Comparison of ENCODE assay signal across 25 mouse cellular contexts in the genomic region with DNA sequence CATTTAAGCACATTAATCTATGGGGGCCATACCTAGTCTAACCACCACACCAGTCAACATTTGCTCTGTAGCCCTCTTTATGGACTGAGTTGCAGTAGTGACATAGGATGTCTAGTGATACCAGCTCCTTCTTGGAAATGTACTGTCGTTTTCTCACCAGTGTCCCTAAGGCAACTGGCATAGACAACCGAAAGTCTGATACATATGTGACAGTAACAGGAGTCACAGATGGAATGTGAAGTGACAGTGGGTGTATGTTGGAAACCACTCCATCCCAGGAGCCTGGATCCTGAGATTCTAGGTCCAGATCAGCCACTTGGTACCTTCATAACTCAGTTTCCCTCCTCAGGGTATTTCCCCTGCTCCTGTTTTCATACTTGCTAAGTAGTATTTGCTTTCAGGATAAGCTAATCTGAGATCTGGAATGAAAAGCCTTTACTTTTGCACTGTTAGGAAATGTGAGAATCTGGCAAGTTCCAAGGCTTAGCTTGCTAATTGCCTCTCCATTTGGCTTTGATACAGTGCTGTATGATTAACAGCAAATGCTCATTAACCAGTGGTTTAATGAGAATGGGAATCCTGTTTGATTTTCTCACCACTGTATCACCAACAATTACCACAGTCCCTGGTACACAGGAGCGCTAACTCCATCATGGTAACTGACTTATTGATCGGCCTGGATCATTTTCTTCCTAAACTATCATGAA.
DNase-seq lines count a peak whose midpoint lies in the region; ATAC-seq and TF ChIP-seq lines count a peak whose summit lies in the region.
"Had no signal": no experiment of that assay in that cellular context is flagged by ENCODE, and none has a peak within 500 bp of the region (broad histone marks: within the 10 kb centered on the region; RNA-seq: fewer than 3 reads in every experiment).

No protein-coding gene starts in this region.

- TF ChIP-seq EP300 in stomach, postnatal 0 days (optimal IDR thresholded peaks at IDR 0.05), result no peak

- H3K36me3 ChIP-seq in stomach, postnatal 0 days (ENCODE audit: control insufficient read depth, insufficient read depth, low read length), result no peaks in the 10 kb centered on the region
- H3K36me3 ChIP-seq in hindbrain, embryonic 11.5 days (ENCODE audit: control insufficient read depth, insufficient read depth, low read length), result no peaks in the 10 kb centered on the region
- H3K36me3 ChIP-seq: hindbrain, embryonic 10.5 days; limb, embryonic 13.5 days; lung, embryonic 15.5 days; neural tube, embryonic 13.5 days had no signal

- ATAC-seq in stomach, postnatal 0 days (ENCODE audit: low FRiP score, low TSS enrichment), result no peak
- no peak for ATAC-seq in hindbrain, embryonic 11.5 days (ENCODE audit: low FRiP score)
- no peak for ATAC-seq in erythroblast, adult 5-6 weeks (replicated peaks; ENCODE audit: low FRiP score, poor library complexity, severe bottlenecking)
- ATAC-seq: CD4-positive, CD25-positive, alpha-beta regulatory T cell, adult 4 months; hindbrain, postnatal 0 days; intestine, embryonic 16.5 days had no signal

- H3K4me3 ChIP-seq in stomach, postnatal 0 days (ENCODE audit: low read depth, low read length), result no peak overlapping the region
- H3K4me3 ChIP-seq in hindbrain, embryonic 11.5 days (ENCODE audit: low read depth, low read length), result no peak overlapping the region
- H3K4me3 ChIP-seq: hindbrain, embryonic 10.5 days; limb, embryonic 13.5 days; lung, embryonic 15.5 days; myocyte; neural tube, embryonic 13.5 days had no signal

- no peak overlapping the region for H3K9ac ChIP-seq in stomach, postnatal 0 days (ENCODE audit: low read length)
- H3K9ac ChIP-seq in hindbrain, embryonic 11.5 days (ENCODE audit: low read depth, low read length), result no peak overlapping the region
- H3K9ac ChIP-seq: limb, embryonic 13.5 days; lung, embryonic 15.5 days; neural tube, embryonic 13.5 days had no signal

- no peaks in the 10 kb centered on the region for H3K9me3 ChIP-seq in stomach, postnatal 0 days (ENCODE audit: control insufficient read depth, low read length)
- H3K9me3 ChIP-seq in hindbrain, embryonic 11.5 days (ENCODE audit: control insufficient read depth, low read length), result no peaks in the 10 kb centered on the region
- H3K9me3 ChIP-seq: hindbrain, embryonic 10.5 days; limb, embryonic 13.5 days; lung, embryonic 15.5 days; neural tube, embryonic 13.5 days had no signal

- 95% methylated on average over 4 of the region's 4 CpGs for WGBS in stomach, postnatal 0 days
- WGBS in hindbrain, embryonic 11.5 days, result 88% methylated on average over 4 of the region's 4 CpGs

- no peak overlapping the region for H3K27ac ChIP-seq in stomach, postnatal 0 days (replicated peaks)
- H3K27ac ChIP-seq in hindbrain, embryonic 11.5 days (ENCODE audit: low read depth, low read length), result no peak overlapping the region
- H3K27ac ChIP-seq: hindbrain, embryonic 10.5 days; hindbrain, postnatal 0 days; limb, embryonic 13.5 days; lung, embryonic 15.5 days; neural tube, embryonic 13.5 days had no signal

- TF ChIP-seq POLR2A in brain, embryonic 14.5 days (IDR thresholded peaks at IDR 0.05; ENCODE audit: borderline replicate concordance, extremely low read depth, insufficient read depth, insufficient read length, poor library complexity, severe bottlenecking), result no peak

- TF ChIP-seq CTCF in brain, embryonic 14.5 days (IDR thresholded peaks at IDR 0.05; ENCODE audit: borderline replicate concordance, extremely low read depth, insufficient read depth, insufficient read length), result no peak
- TF ChIP-seq CTCF in stomach, postnatal 0 days (IDR thresholded peaks at IDR 0.05; ENCODE audit: low read depth), result no peak

- H3K4me2 ChIP-seq in stomach, postnatal 0 days (replicated peaks; ENCODE audit: low read depth), result no peak overlapping the region
- no peak overlapping the region for H3K4me2 ChIP-seq in hindbrain, embryonic 11.5 days (replicated peaks; ENCODE audit: low read depth, low read length)
- H3K4me2 ChIP-seq: limb, embryonic 13.5 days; liver, embryonic 11.5 days; lung, embryonic 15.5 days; midbrain, embryonic 11.5 days; neural tube, embryonic 13.5 days had no signal

- H3K4me1 ChIP-seq in stomach, postnatal 0 days (replicated peaks; ENCODE audit: control insufficient read depth, insufficient read depth), result no peaks in the 10 kb centered on the region
- no peaks in the 10 kb centered on the region for H3K4me1 ChIP-seq in hindbrain, embryonic 11.5 days (replicated peaks; ENCODE audit: control insufficient read depth, insufficient read depth, low read length)
- H3K4me1 ChIP-seq: hindbrain, embryonic 10.5 days; limb, embryonic 13.5 days; lung, embryonic 15.5 days; neural tube, embryonic 13.5 days had no signal

- DNase-seq in kidney, adult 9 months, result peak; percentile 31
- no peak for DNase-seq in kidney, postnatal 14 days
- peak; percentile 63 for DNase-seq in Muller cell, postnatal 12 days (ENCODE audit: inconsistent ontology term)
- peak; percentile 90 for DNase-seq in brain, embryonic 14.5 days (ENCODE audit: low read depth)
- DNase-seq in stomach, postnatal 0 days (ENCODE audit: low spot score), result peak; percentile 4
- no peak for DNase-seq in hindbrain, embryonic 11.5 days (ENCODE audit: low spot score)
- DNase-seq: adrenal gland, postnatal 25 days; cerebellum, adult 9-10 months; cerebellum, postnatal 36 days; heart, postnatal 14 days; kidney, adult 8-10 months; kidney, postnatal 10 days; right cerebral cortex, postnatal 4 days; thymus, postnatal 4 days had no signal

- no peaks in the 10 kb centered on the region for H3K27me3 ChIP-seq in stomach, postnatal 0 days (ENCODE audit: control insufficient read depth, insufficient read depth, low read length)
- H3K27me3 ChIP-seq in hindbrain, embryonic 11.5 days (ENCODE audit: control insufficient read depth, insufficient read depth, low read length), result no peaks in the 10 kb centered on the region
- H3K27me3 ChIP-seq: limb, embryonic 13.5 days; lung, embryonic 15.5 days; neural tube, embryonic 13.5 days had no signal

Comparison
In these comparisons a context has a peak if more than half of its experiments do, and no peak if none do; other contexts are left out.
1. DNase-seq: peak in kidney, adult 9 months (single experiment), Muller cell, postnatal 12 days (single experiment), brain, embryonic 14.5 days (single experiment) and stomach, postnatal 0 days (single experiment); none in kidney, postnatal 14 days (single experiment) and hindbrain, embryonic 11.5 days (single experiment).